Mouse (Mus musculus): ENCODE measurements around the gene Nfkbiz.

GRCm38 (mm10) chr16:55876025-55876424 lies 37.3 kb upstream of the Nfkbiz start:
- TF ChIP-seq CTCF (IDR thresholded peaks at IDR 0.05; ENCODE audit: borderline replicate concordance, insufficient read depth, low read depth, low read length) (no peak), POLR2A (IDR thresholded peaks at IDR 0.05; ENCODE audit: borderline replicate concordance, insufficient read depth, low read length) (no peak)

Measured in cerebellum, adult 2 months (tissue).